Mouse (Mus musculus) limb, embryonic 11.5 days (tissue): Measurements from ENCODE around the gene Syt16. TPM values are rescaled to one million over a fixed set of nuclear protein-coding genes. Genes with fewer than 3 reads are reported as not detected.

Experiments
- ATAC-seq: fragments of 200-750 bp; cut with Nextera tagmentation; 2 replicates; pipeline ENCODE4 v1.8.0; 2017; ENCODE audit warnings: low read depth; ENCODE audit not compliant: insufficient number of reproducible peaks, low FRiP score, low TSS enrichment
- DNase-seq: peaks from one replicate; pipeline ENCODE4 v3.0.0-alpha.2; 2015; ENCODE audit warnings: low spot score
- H3K27ac ChIP-seq: fragments of 300-500 bp; sonication (generic); replicated peaks from 2 replicates; pipeline ENCODE4 v1.5.1; 2014; ENCODE audit warnings: low read depth, mild to moderate bottlenecking, low read length
- H3K27me3 ChIP-seq: fragments of 300-500 bp; sonication (generic); 2 replicates; pipeline ENCODE4 v1.6.1; 2014; ENCODE audit warnings: mild to moderate bottlenecking, low read length, mixed read lengths; ENCODE audit not compliant: control insufficient read depth, insufficient read depth
- H3K36me3 ChIP-seq: fragments of 300-500 bp; sonication (generic); 2 replicates; pipeline ENCODE4 v1.6.1; 2014; ENCODE audit warnings: mild to moderate bottlenecking, low read length, moderate library complexity, mixed read lengths; ENCODE audit not compliant: control insufficient read depth, insufficient read depth
- H3K4me1 ChIP-seq: fragments of 300-500 bp; sonication (generic); 2 replicates; pipeline ENCODE4 v1.6.1; 2014; ENCODE audit warnings: low read length, mixed read lengths; ENCODE audit not compliant: control insufficient read depth, insufficient read depth
- H3K4me2 ChIP-seq: fragments of 300-500 bp; sonication (generic); 2 replicates; pipeline ENCODE4 v1.6.1; 2014; ENCODE audit warnings: low read depth, mild to moderate bottlenecking, moderate library complexity; ENCODE audit not compliant: severe bottlenecking
- H3K4me3 ChIP-seq: fragments of 300-500 bp; sonication (generic); 2 replicates; pipeline ENCODE4 v1.5.1; 2014; ENCODE audit warnings: low read depth, low read length
- H3K9ac ChIP-seq: fragments of 300-500 bp; sonication (generic); 2 replicates; pipeline ENCODE4 v1.6.1; 2014; ENCODE audit warnings: mild to moderate bottlenecking, low read length
- H3K9me3 ChIP-seq: fragments of 300-500 bp; sonication (generic); 2 replicates; pipeline ENCODE4 v1.6.1; 2016; ENCODE audit warnings: low read length; ENCODE audit not compliant: control insufficient read depth
- WGBS: fragments of 180-500 bp; shearing (Covaris S2); extraction: QIAGEN DNeasy Blood & Tissue Kit; methylation state at CpG from one replicate; pipeline ENCODE4 v1.1.7; 2014; 5-methylcytosine and 5-hydroxymethylcytosine counted together
- polyA plus RNA-seq: library from polyadenylated mRNA; unstranded; fragments of >200 nt; fragmentation: Nextera tagmentation; extraction: Ambion mirVana; gene quantifications from 2 replicates; pipeline ENCODE4 v1.2.1, GENCODE M21; 2014

Syt16 gene
- polyA plus RNA-seq, 1 experiment from 2014 or later = 2.4 TPM

- 90% methylated on average over 17 of the region's 17 CpGs for WGBS
Observed at GRCm38 (mm10) chr12:74272545-74272944, 275.1 kb downstream of the Syt16 start.

DNA sequence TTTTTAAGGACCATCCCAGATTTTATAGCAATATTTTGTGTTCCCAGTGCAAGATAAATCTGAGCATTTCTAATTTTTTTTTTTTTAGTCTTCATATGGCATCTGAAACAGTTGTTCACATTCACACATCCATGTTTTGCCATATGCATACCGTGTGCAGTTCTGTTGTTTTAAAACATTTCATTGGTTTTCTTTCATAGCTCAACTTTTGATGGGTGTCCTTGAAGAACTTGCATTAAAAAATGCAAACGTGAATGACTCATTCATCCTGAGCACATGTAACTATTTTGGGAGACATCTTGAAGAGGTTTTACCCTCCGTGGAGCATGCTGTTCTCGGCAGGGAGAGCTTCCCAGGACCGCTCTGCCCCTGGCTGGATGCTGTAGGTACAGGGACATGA lies 279.8 kb downstream of the Syt16 start:
- Histone ChIP-seq H3K36me3 (no peaks in the 10 kb centered on the region), H3K27me3 (no peaks in the 10 kb centered on the region), H3K27ac (no peak overlapping the region), H3K4me1 (no peaks in the 10 kb centered on the region), H3K9me3 (no peaks in the 10 kb centered on the region), H3K4me2 (no peak overlapping the region), H3K4me3 (no peak overlapping the region), H3K9ac (no peak overlapping the region)
- DNase-seq = no peak
- WGBS = 88% methylated on average over 5 of the region's 5 CpGs
- no peak for ATAC-seq

More at GRCm38 (mm10) chr12:74272545-74272944, 275.1 kb downstream of the Syt16 start:
- Histone ChIP-seq H3K4me2 (no peak overlapping the region), H3K9me3 (no peaks in the 10 kb centered on the region), H3K27me3 (no peaks in the 10 kb centered on the region), H3K4me1 (no peaks in the 10 kb centered on the region), H3K36me3 (no peaks in the 10 kb centered on the region), H3K4me3 (no peak overlapping the region), H3K9ac (no peak overlapping the region), H3K27ac (no peak overlapping the region)
- ATAC-seq (no peak), DNase-seq (no peak)

GRCm38 (mm10) chr12:74281403-74281802 lies 283.9 kb downstream of the Syt16 start:
- no peaks in the 10 kb centered on the region for H3K36me3 ChIP-seq
- no peaks in the 10 kb centered on the region for H3K9me3 ChIP-seq
- H3K4me1 ChIP-seq = no peaks in the 10 kb centered on the region
- no peak overlapping the region for H3K27ac ChIP-seq
- no peak overlapping the region for H3K9ac ChIP-seq
- WGBS = 87% methylated on average over 4 of the region's 4 CpGs
- ATAC-seq (no peak), DNase-seq (no peak)
- peaks cover 10% of the 10 kb centered on the region for H3K27me3 ChIP-seq
- H3K4me2 ChIP-seq = no peak overlapping the region
- no peak overlapping the region for H3K4me3 ChIP-seq

GRCm38 (mm10) chr12:74282846-74283245 lies 285.4 kb downstream of the Syt16 start:
- WGBS = 76% methylated on average over 1 of the region's 1 CpGs
- peaks cover 10% of the 10 kb centered on the region for H3K27me3 ChIP-seq
- no peak overlapping the region for H3K27ac ChIP-seq
- H3K9me3 ChIP-seq = no peaks in the 10 kb centered on the region
- ATAC-seq (no peak), DNase-seq (no peak)
- no peaks in the 10 kb centered on the region for H3K4me1 ChIP-seq
- H3K4me3 ChIP-seq = no peak overlapping the region
- H3K36me3 ChIP-seq = no peaks in the 10 kb centered on the region
- no peak overlapping the region for H3K4me2 ChIP-seq
- no peak overlapping the region for H3K9ac ChIP-seq

GRCm38 (mm10) chr12:74284020-74284684 lies 286.7 kb downstream of the Syt16 start:
- H3K36me3 ChIP-seq = no peaks in the 10 kb centered on the region
- ATAC-seq = peak; percentile 95
- no peak overlapping the region for H3K27ac ChIP-seq
- peak overlapping the region; percentile 54 for H3K4me2 ChIP-seq
- H3K4me3 ChIP-seq = peak overlapping the region; percentile 26
- DNase-seq = peak; percentile 97
- H3K4me1 ChIP-seq = no peaks in the 10 kb centered on the region
- H3K9me3 ChIP-seq = no peaks in the 10 kb centered on the region
- peaks cover 10% of the 10 kb centered on the region for H3K27me3 ChIP-seq
- no peak overlapping the region for H3K9ac ChIP-seq
- 1% methylated on average over 49 of the region's 49 CpGs for WGBS

- no peak for ATAC-seq
- Histone ChIP-seq H3K9ac (no peak overlapping the region), H3K36me3 (no peaks in the 10 kb centered on the region), H3K9me3 (no peaks in the 10 kb centered on the region), H3K4me3 (peak overlapping the region; percentile 26; the same call in 1 of the 2 replicates), H3K27me3 (peaks cover 10% of the 10 kb centered on the region), H3K27ac (no peak overlapping the region), H3K4me1 (no peaks in the 10 kb centered on the region), H3K4me2 (peak overlapping the region; percentile 54)
- DNase-seq = peak; percentile 23
- WGBS = 9% methylated on average over 11 of the region's 11 CpGs
Observed at GRCm38 (mm10) chr12:74284685-74285054, 287.2 kb downstream of the Syt16 start.

DNA sequence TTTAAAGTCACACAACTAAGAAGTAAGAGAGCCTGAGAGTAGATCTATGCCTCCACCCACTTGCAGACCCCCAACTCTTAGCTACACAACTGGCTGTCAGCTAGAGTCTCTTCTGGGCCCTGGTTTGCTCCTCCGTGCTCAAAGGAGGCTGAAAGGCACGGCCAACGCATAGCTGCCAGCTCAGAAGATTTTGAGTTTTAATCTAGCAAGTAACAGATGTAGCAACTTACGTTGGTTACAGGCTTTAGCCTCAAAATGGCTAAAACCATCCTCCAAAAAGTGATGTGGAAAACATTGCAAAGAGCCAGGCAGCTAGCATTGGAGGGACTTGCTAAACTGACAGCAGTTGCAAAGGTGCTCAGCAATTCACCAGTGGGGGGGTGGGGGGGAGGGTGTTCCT lies 293.5 kb downstream of the Syt16 start:
- no peaks in the 10 kb centered on the region for H3K9me3 ChIP-seq
- H3K4me2 ChIP-seq = no peak overlapping the region
- H3K36me3 ChIP-seq = no peaks in the 10 kb centered on the region
- H3K27ac ChIP-seq = no peak overlapping the region
- WGBS = 81% methylated on average over 4 of the region's 4 CpGs
- H3K9ac ChIP-seq = no peak overlapping the region
- DNase-seq = no peak
- no peaks in the 10 kb centered on the region for H3K27me3 ChIP-seq
- no peak for ATAC-seq
- no peak overlapping the region for H3K4me3 ChIP-seq
- no peaks in the 10 kb centered on the region for H3K4me1 ChIP-seq

DNA sequence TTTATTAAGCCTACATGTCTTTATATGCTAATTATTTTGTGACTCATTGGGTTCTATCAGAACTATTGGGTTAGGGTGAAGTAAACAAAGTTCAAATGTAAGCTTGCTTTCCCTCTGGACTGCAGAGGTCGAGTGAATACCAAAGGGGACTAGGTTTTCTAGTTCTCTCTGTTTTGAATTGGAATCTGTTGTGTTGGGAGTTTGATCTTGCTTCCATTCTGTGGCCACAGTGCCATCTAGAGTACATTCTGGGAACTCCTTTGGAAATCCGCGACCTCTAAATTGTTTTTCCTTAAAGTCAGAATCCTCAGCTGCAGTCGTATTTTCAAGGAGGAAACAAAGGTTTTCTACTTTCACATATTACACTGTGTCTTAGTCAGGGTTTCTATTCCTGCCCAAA lies 296.2 kb downstream of the Syt16 start:
- Histone ChIP-seq H3K27ac (no peak overlapping the region), H3K9me3 (no peaks in the 10 kb centered on the region), H3K4me2 (no peak overlapping the region), H3K4me1 (no peaks in the 10 kb centered on the region), H3K4me3 (no peak overlapping the region), H3K27me3 (no peaks in the 10 kb centered on the region), H3K36me3 (no peaks in the 10 kb centered on the region), H3K9ac (no peak overlapping the region)
- ATAC-seq = no peak
- 3% methylated on average over 4 of the region's 4 CpGs for WGBS
- DNase-seq = peak; percentile 73

DNA sequence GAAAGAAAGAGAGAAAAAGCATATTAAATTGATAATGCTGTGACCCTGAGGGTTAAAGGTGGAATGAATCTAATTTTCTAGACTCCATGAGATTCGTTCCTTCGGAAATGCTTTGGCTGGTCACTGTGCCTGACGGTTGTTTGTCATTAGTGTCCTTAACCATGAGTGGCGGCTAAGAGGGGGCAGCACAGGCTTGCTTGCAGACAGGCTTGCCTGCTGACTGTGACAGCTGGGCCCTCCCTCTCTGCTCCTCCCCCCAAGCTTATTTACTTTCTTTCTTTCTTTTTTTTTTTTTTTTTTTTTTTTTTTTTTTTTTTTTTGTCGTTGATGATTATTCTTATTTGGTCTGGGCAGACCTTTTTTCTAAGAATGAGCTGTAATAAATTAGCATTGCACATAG lies 298.9 kb downstream of the Syt16 start:
- no peaks in the 10 kb centered on the region for H3K36me3 ChIP-seq
- no peak overlapping the region for H3K4me3 ChIP-seq
- no peak for DNase-seq
- no peak overlapping the region for H3K4me2 ChIP-seq
- ATAC-seq = no peak
- no peaks in the 10 kb centered on the region for H3K9me3 ChIP-seq
- no peak overlapping the region for H3K27ac ChIP-seq
- no peaks in the 10 kb centered on the region for H3K27me3 ChIP-seq
- no peak overlapping the region for H3K9ac ChIP-seq
- no peaks in the 10 kb centered on the region for H3K4me1 ChIP-seq
- WGBS = 59% methylated on average over 5 of the region's 5 CpGs
